Mouse (Mus musculus) cerebellum, adult 2 months (tissue): ENCODE measurements at regions not wholly inside any gene's neighbourhood (a gene's known extent, or its start where the extent isn't known, plus 50 kb on each side); places are given as distances from the start of the nearest gene placed in this dataset.

Source experiments
- DNase-seq, 2 experiments: peaks; one replicate each; pipeline ENCODE4 v3.0.0; 2021
- H3K27ac ChIP-seq: fragments of 200-500 bp; 2 replicates; pipeline ENCODE4 v1.5.1; 2012; ENCODE audit warnings: low read length, control low read depth, inconsistent platforms; ENCODE audit not compliant: insufficient read depth
- H3K27me3 ChIP-seq: fragments of 200-500 bp; 2 replicates; pipeline ENCODE4 v1.6.1; 2012; ENCODE audit warnings: inconsistent platforms, mild to moderate bottlenecking, low read length, moderate library complexity; ENCODE audit not compliant: control insufficient read depth, insufficient read depth
- H3K4me1 ChIP-seq: fragments of 200-500 bp; 2 replicates; pipeline ENCODE4 v1.6.1; 2011; ENCODE audit warnings: low read length; ENCODE audit not compliant: control insufficient read depth, insufficient read depth
- H3K4me3 ChIP-seq: fragments of 200-500 bp; replicated peaks from 2 replicates; pipeline ENCODE3; 2011; ENCODE audit warnings: mild to moderate bottlenecking, low read depth, low read length, control low read depth; ENCODE audit not compliant: insufficient read depth
- CTCF ChIP-seq: fragments of 200-500 bp; IDR thresholded peaks from 2 replicates; pipeline ENCODE4 v1.5.1; 2011; ENCODE audit warnings: low read depth, mild to moderate bottlenecking, control low read depth, low read length, moderate library complexity, borderline replicate concordance; ENCODE audit not compliant: insufficient read depth
- POLR2A ChIP-seq: fragments of 200-500 bp; IDR thresholded peaks from 2 replicates; pipeline ENCODE4 v1.6.1; 2011; ENCODE audit warnings: low read length, control low read depth, borderline replicate concordance; ENCODE audit not compliant: insufficient read depth
- WGBS: fragments of 180-500 bp; shearing (Covaris S2); methylation state at CpG from one replicate; pipeline ENCODE4 v1.1.7; 2018; 5-methylcytosine and 5-hydroxymethylcytosine counted together

- no peak overlapping the region for H3K4me3 ChIP-seq
- DNase-seq, result no peak
- no peak for TF ChIP-seq POLR2A
- TF ChIP-seq CTCF, result no peak
- H3K27ac ChIP-seq, result no peak overlapping the region
- no peaks in the 10 kb centered on the region for H3K27me3 ChIP-seq
- WGBS, result 88% methylated on average over 2 of the region's 2 CpGs
- H3K4me1 ChIP-seq, result no peaks in the 10 kb centered on the region
These were observed 106.3 kb downstream of the Cysltr2 start for GRCm38 (mm10) chr14:72942571-72942970.

GRCm38 (mm10) chr14:72939067-72939393 is 109.9 kb downstream of the Cysltr2 start:
- H3K27me3 ChIP-seq, result no peaks in the 10 kb centered on the region
- no peaks in the 10 kb centered on the region for H3K4me1 ChIP-seq
- H3K4me3 ChIP-seq, result no peak overlapping the region
- no peak for TF ChIP-seq POLR2A
- TF ChIP-seq CTCF, result no peak
- DNase-seq, result no peak
- H3K27ac ChIP-seq, result no peak overlapping the region

DNA sequence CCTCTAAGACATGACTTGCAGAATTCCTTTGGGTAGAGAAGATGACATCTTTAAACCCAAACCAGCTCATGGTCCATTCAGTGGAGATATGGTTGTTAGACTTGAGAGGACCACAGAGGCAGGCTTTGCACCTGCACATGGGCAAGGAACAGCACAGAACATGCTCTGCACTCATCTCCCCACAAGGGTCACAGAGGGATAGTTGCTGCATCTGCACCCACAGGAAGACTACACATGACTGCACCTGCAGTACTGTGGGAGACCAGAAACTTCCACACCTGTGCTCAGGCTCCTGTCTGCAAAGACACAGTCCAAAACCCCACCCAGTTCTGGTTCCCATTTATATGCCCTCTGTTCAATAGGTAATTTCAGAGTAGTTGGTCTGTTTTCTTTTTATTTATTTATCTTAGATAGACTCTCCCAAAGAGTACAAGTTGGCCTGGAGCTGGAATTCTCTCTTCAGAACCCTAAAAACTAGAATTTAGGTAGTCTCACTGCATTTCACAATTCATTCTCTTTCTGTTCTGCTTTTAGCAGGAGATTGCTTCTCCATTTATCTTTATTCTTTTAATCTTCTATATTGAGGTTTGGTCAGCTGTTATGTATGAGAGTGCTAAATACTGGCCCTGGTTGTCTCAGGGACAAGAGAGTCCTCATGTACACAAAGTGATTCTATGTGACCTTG is 110.4 kb downstream of the Cysltr2 start:
- Histone ChIP-seq H3K27ac (no peak overlapping the region), H3K4me1 (no peaks in the 10 kb centered on the region), H3K27me3 (no peaks in the 10 kb centered on the region), H3K4me3 (no peak overlapping the region)
- TF ChIP-seq CTCF, result no peak
- TF ChIP-seq POLR2A, result no peak
- no peak for DNase-seq

DNA sequence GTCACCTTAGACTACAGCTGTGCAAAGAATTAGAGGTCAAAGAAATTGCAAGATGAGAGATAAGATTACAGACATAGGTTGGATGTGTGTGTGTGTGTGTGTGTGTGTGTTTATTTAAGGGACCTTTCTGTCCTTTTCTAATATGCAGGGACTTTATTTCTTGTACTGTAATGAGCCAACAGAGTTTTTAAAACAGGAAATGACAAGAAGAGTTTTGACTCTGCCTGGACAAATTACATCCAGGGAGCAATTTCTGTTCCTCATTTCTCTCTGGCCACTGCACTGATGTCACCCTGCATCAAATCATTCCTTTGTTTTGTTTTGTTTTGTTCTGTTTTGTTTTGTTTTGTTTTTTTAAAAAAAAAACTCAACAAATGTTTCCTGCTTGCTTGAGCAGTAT is 115.3 kb downstream of the Cysltr2 start:
- TF ChIP-seq POLR2A (no peak), CTCF (no peak)
- Histone ChIP-seq H3K4me1 (no peaks in the 10 kb centered on the region), H3K27ac (no peak overlapping the region), H3K4me3 (no peak overlapping the region), H3K27me3 (no peaks in the 10 kb centered on the region)
- no peak for DNase-seq

- H3K4me3 ChIP-seq, result no peak overlapping the region
- WGBS, result 70% methylated on average over 9 of the region's 9 CpGs
- H3K4me1 ChIP-seq, result no peaks in the 10 kb centered on the region
- TF ChIP-seq CTCF (no peak), POLR2A (no peak)
- H3K27me3 ChIP-seq, result no peaks in the 10 kb centered on the region
- H3K27ac ChIP-seq, result no peak overlapping the region
- no peak for DNase-seq
These were observed 116.6 kb downstream of the Cysltr2 start for GRCm38 (mm10) chr14:72932296-72932695.

- Histone ChIP-seq H3K4me3 (no peak overlapping the region), H3K27ac (no peak overlapping the region), H3K27me3 (no peaks in the 10 kb centered on the region), H3K4me1 (no peaks in the 10 kb centered on the region)
- no peak for DNase-seq
- TF ChIP-seq CTCF (no peak), POLR2A (no peak)
- WGBS, result 90% methylated on average over 11 of the region's 11 CpGs
These were observed 147.6 kb downstream of the Cysltr2 start for GRCm38 (mm10) chr14:72901171-72901926.

GRCm38 (mm10) chr14:72899630-72900029 is 149.3 kb downstream of the Cysltr2 start:
- H3K27ac ChIP-seq, result no peak overlapping the region
- no peaks in the 10 kb centered on the region for H3K4me1 ChIP-seq
- TF ChIP-seq CTCF (no peak), POLR2A (no peak)
- no peaks in the 10 kb centered on the region for H3K27me3 ChIP-seq
- H3K4me3 ChIP-seq, result no peak overlapping the region
- WGBS, result 94% methylated on average over 4 of the region's 4 CpGs
- DNase-seq, result no peak

GRCm38 (mm10) chr14:72892316-72892715 is 156.6 kb downstream of the Cysltr2 start:
- no peaks in the 10 kb centered on the region for H3K27me3 ChIP-seq
- WGBS, result 83% methylated on average over 2 of the region's 2 CpGs
- H3K4me3 ChIP-seq, result no peak overlapping the region
- DNase-seq, result no peak
- no peaks in the 10 kb centered on the region for H3K4me1 ChIP-seq
- TF ChIP-seq CTCF, result no peak
- no peak for TF ChIP-seq POLR2A
- H3K27ac ChIP-seq, result no peak overlapping the region
